Mouse (Mus musculus) lung, adult 18-20 months (tissue): ENCODE measurements around the gene Cdc42bpg.

Experiments
- DNase-seq, 2 experiments: peaks; one replicate each; pipeline ENCODE4 v3.0.0; 2022; ENCODE audit warnings: mixed read lengths in 2 of 2

Gene Cdc42bpg

DNA sequence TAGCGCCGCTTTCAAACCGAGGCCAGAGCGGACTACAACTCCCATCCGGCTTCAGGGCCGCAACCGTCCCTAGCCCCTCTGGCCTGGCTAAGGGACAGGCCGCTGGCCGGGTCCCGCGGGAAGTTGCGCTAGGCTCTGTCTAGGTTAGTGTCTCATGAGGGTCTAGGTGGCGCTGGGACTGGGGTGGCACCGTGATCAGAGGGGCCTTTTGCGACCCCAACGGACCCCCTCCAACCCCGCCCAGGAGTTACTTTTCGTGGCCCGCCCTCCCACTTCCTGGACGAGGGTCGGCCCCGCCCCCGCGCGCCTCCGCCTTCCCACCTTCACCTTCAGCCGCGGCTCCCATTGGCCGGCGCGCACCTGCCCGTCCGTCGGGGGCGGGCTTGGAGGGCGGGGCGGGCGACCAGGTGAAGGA is at the start of gene Cdc42bpg:
Gene Cdc42bpg, plus strand, starts transcription at position 320 of the 415 bp plus-strand sequence.
- DNase-seq = peak; percentile 93 to 95

DNA sequence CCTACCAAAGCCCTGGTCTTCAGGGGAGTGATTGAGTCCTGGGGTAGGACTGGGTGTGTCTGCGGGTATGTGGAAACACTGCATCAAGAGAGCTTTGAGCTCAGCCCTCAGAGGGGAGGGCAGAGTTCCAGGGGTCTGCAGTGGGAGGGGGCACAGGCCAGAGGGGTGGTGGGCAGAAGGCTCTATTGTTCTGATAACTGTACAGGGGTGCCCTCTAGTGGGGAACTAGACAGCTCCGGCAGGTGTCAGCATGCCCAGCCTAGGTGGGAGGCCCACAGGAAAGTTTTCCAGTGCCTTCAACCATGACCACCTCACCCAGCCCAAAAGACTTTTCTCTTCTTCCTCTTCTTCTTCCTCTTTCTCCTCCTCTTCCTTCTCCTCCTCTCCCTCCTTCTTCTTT is 45.8 kb upstream of the Cdc42bpg start:
- no peak for DNase-seq

DNA sequence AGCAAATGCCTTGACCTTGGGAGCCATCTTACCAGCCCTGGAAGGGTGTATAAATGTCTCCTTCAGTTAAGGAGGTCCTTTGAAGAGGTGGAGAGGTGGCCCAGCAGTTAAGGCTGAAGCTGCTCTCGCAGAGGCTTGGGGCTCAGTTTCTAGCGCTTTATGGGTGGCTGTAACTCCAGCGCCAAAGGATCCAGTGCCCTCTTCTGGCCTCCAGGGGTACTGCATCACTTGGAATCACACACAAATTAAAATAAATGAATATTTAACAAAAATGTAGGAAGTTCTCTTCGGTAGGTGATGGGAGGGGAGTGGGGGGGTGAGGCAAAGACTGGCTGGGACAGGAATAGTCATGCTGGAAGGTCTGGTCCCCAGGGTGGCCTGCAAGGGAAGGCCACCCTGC is 45.3 kb upstream of the Cdc42bpg start:
- no peak for DNase-seq

DNA sequence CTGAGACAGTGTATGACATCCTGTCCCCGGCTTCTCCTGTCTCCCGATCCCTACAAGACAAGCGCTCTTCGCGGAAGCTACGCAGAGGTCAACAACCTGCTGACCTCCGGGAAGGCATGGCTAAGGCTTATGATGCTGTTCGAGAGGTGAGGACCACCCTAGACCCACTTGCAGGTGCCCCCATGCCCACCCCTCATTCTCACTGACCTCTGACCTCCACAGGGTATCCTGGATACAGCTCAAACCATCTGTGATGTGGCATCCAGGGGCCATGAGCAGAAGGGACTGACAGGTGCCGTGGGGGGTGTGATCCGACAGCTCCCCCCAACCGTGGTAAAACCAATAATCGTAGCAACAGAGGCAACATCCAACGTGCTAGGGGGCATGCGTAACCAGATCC is 44.9 kb upstream of the Cdc42bpg start:
- no peak for DNase-seq

DNA sequence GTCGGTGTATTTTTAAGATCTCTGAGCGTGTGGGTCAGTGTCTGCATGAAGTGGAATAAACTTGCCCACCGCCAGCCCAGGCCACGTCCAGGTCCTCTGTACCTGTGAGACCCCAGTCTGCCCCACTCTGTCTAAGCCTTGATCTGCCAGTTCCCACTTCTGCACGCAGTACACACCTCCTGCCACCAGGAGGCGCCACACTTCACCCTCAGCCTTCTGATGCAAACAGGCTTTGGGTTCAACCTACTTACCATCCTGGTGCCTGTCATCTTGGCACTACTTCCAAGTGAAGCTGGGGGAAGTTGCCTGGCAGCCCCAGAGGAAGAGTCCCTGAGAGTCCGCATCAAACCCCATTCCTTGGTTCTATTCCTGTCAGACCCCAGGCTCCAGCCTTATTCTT is 44.0 kb upstream of the Cdc42bpg start:
- DNase-seq = peak; percentile 69 to 75

DNA sequence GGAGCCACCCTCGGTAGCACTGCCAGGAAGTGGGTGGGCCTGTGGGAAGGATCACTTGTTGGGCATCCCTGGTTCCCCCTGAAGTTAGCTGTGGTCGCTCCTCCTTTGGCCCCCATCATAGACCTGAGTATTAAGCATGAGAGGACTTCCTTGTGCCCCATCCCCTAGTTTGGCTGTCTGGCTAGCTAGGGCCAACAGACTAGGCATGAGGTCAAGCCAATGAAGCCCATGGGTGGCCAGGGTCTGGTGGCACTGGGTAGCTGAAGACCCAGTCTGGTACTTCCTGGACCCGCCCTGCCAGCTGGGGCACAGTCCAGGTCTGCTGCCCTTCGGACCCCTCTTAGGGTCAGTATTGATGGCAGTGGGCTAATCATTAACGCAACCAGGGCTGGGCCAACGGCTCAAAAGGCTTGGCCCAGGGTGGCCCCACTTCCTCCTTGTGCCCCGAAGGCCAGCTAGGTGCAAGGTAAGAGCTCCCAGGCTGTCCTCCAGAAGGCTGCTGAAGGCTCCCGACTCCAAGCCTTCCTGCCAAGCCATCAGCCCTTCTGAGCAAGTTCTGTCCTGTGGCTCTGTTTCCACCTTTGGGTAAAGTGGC is 43.3 kb upstream of the Cdc42bpg start:
- no peak for DNase-seq

DNA sequence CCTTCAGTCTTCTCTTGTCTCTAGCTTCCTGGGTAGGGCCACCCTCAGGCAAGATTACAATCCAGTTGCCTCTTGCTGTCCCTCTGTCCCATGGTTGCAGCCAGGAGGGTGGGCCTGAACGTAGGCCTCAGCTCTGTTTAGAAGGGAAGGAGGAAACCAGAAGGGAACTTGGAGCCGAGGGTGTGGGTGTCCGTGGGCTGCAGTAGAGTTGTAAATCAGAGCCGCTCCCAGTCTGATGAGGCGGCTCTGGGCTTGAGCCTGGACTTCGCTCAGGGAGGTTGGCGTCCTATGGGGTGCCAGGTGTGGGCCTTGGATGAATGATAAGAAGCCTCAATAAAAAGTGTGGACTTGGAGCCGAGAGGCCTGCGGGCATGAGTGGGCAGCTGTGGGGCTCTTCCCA is 42.1 kb upstream of the Cdc42bpg start:
- DNase-seq = no peak

DNA sequence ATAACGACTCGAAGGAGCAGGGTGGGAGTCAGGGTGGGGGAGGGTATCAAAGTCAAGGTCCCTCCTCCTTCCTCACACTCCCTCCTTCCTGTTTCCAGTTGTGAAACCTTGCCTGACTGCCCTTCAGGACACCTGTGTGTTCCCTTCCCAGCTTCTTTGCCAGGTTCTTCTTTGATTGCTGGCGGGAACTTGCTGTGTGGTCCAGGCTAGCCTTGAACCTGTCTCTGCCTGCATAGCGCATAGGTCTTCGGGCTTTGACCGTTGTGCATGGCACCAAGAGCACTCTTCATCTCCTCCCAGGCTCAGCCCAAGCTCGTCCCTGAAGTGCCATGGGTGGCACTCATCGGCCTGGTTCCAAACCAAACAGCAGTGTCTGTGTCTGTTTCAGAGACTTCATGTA is 41.3 kb upstream of the Cdc42bpg start:
- no peak for DNase-seq

DNA sequence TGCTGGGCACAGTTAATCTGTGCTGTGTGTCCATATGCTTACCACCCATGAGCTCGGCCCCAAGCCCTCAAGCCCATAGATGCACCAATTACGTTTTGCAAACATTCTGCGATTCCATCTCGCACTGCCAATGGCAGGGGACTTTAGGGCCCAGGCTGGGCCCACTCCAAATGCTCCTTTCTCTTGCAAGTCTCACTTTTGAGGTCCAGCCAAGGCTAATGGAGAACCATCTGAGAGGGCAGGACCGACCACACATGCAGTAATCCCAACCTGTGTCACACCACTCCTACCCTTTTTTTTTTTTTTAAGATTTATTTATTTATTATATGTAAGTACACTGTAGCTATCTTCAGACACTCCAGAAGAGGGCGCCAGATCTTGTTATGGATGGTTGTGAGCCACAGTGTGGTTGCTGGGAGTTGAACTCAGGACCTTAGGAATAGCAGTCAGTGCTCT is 40.5 kb upstream of the Cdc42bpg start:
- DNase-seq = no peak

DNA sequence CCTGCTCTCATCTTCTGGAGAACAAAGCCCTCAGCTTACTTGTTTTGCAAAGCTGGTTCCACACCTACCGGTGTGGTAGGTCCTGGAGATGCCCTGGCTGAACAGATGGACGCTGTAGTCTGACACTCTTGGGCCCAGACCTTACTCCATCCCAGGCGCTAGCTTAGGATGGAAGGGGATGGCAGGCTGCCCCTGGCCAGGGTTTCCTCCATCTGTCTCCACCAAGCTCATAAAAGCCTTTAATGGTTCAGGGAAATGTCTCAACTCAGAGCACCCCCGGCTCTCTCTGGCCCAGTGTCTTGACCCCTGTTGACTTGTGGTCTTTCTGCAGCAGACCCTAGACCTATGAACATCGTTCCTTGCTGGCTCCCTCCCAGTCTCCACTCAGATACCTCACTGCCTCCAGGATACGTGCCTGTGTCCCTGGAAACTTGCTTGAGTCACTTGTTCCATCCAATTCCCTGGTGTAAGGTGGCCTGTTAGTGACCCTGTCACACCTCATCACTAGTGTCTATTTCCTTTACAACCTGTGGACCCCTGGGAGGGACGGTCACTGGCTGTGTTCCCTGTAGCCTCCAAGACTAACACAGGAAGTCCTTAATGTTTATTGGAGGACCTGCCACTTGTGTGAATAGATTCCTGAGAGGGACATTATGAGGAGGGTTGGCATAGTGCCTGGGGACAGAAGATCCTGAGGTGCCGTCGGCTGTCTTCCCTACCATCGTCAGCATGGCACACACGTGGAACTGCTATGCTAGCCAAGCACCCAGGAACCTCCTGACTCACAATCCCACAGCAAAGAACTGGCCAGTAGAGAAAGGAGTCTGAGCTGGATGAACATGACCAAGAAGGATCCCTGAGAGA is 38.7 kb upstream of the Cdc42bpg start:
- peak in 1 of 2 experiments; percentile 55 for DNase-seq

DNA sequence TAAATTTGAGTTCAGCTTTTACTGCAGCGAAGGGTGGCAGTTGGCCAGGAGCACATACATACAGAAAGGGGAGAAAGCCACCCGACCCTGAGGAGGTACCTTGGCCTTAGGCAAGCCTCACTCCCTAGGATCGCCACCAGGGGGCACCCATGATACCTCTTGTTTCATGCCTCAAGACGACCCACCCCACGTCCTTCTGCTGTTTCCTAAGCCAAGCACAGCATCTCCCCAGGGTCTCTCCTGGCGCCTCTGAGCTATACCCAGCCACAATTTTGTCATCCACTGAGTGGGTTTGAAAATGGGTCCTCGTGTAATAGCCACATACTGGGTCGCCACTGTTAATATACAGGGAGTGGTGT is 38.1 kb upstream of the Cdc42bpg start:
- DNase-seq = peak; percentile 85 to 88

DNA sequence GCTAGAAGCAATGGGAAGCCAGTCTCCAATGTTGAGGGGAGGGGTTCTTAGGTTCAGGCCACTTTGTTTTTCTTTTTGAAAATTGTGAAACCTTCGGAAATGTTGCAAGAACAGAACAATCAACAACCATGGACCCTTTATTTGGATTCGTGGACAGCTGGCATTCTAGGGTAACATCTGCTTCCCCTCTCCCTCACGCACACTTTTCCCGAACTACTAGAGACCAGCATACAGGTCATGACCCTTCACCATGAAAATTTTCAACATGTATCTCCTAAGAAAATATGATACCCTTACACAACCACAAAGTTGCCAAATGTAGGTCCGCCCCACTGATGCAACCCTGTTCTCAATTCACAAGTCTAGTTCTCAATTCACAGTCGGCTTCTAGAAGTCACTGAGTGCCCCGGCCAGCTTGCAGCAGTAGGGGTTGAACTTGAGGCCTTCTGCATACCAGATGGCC is 37.6 kb upstream of the Cdc42bpg start:
- DNase-seq = peak; percentile 66 to 71

DNA sequence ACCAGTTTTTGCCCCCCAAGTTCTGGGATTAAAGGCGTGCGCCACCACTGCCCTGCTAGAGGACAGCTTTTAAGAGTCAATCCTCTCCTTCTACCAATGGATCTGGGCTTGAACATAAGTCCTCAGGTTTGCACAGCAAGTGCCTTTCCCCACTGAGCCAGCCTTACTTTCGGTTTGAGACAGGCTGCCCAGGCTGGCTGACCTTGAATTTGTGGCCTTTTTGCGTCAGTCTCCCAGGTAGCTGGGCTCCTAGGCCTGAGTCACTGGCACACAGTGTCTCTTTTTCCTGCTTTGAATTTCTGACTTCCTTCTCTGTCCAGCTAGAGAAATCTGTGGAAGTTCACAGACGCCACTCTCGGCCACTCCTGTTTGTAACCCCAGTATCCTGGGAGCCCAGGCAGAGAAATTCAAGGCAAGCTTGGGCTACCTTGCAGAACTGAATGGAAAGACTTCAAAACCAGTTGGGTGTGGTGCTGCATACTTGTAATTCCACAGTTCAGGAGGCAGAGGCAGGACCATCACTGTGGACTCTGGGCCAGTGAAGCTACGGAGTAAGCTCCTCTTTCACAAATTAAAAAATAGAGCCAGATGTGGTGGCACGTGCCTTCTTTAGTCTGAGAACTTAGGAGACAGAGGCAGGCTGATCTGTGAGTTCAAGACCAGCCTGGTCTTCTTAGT is 36.3 kb upstream of the Cdc42bpg start:
- no peak for DNase-seq

DNA sequence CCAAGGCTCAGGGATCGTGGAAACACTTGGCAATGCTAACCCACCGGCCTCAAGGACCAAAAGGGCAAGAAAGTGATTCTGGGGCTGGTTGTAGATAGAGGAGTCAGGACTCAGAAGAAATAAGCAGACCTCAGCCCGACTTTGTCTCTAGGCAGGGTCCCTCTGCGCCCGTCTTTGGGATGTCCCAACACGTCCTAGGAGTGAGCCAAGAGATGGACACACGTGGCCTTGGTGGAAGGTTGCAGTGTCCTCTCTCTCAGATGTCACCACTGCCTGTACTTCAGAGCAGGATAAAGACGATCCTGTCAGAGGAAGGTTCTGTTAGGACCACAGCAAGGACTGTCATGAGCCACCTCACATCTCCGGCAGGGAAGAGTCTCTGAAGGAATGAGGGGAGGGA is 35.6 kb upstream of the Cdc42bpg start:
- DNase-seq = no peak

DNA sequence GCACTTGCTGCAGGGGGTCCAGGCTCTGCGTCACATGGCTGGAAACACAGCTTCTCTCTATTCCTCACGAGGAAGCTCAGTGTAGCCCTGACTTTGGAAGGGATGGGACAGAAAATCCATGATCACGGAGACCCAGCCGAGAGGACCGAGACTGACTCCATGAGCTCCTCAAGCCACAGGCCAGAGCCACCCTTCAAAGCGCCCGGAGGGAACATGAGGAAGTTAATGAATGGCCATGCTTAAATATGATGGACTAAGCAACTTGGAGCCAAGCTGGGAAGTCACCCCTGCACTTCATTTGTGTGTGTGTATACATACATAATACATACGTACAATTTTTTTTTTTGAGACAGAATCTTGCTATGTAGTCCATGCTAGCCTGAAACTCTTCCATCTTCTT is 35.0 kb upstream of the Cdc42bpg start:
- DNase-seq = no peak

DNA sequence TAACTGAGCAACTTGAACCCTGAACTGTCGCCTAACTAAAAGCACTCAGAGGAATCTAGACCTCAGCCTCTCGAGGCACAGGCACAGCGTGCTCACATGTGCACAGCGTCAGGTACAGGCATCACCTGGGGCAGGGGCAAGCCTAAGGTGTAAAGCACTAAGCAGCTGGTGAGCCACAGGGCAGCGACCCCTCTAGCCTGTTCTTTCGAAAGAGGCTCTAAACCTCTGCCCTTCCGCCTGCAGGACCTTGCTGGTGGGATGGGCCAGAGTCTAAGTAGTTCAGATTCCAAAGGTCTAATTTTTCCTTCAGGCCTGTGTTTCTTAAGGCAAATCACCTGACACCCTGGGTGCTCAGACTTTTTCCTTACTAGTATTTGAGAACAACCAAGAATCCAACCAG is 34.2 kb upstream of the Cdc42bpg start:
- DNase-seq = no peak

DNA sequence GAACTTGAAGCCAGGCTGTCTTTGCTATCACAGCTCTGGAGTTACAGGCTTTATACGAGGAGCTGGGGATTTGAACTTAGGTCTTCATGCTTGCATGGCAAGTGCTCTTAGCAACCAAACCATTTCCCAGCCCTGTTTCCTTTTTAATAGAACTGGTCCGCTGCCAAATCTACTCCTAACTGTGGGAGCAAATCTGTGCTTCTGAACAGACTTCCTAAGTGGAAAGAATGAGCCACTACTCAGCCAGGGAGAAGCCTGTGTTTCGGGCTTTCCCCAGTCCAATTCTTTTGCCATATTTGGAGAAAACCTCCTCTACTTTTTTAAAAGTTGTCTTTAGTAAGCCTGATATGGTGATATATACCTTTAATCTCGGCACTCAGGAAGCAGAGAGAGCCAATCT is 33.5 kb upstream of the Cdc42bpg start:
- no peak for DNase-seq

DNA sequence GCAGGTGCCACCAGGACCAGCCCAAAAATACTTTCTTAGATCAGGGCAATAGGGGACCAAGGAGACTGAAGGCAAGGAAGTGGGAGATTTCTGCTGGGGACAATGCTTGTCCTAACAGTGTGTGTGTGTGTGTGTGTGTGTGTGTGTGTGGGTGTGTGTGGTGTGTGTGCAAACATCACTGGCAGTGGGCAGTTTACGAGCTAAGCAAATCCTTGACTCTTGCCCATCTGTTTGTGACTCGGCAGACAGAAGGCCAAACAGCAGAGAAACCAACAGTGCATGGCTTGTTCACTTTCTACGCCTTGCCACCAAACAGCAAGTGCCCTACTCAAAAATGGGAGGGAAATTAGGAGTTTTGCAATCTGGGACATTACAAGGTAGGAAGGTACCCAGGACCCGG is 32.7 kb upstream of the Cdc42bpg start:
- DNase-seq = no peak

DNA sequence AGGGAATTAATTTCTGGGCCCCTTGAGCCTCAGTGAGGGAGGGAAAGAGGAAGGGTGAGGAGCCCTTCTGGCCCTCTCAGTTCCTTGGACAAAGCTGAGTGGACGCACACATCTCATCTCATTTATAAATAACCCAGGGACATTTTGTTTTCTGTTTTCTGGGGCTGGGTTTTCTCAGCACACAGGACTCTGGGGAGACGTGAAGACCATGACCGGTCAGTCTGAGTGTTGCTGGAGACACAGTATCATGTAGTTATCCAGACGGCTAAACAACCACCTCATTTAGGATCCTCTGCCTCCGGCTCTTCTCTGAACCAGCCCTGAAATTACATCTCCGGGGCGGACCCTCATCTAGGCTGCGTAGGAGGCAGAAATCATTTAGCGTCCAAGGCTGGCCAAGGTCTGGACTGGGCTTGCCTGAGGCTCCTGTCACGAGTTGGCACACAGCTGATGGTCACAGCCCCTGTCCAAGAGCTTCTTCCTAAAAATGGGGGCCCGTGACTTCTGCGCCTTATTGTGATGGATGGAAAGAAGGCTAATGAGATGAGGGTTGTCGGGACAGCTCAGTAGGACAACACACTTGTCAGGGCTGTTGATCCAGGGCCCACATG is 32.2 kb upstream of the Cdc42bpg start:
- DNase-seq = peak in 1 of 2 experiments; percentile 40

DNA sequence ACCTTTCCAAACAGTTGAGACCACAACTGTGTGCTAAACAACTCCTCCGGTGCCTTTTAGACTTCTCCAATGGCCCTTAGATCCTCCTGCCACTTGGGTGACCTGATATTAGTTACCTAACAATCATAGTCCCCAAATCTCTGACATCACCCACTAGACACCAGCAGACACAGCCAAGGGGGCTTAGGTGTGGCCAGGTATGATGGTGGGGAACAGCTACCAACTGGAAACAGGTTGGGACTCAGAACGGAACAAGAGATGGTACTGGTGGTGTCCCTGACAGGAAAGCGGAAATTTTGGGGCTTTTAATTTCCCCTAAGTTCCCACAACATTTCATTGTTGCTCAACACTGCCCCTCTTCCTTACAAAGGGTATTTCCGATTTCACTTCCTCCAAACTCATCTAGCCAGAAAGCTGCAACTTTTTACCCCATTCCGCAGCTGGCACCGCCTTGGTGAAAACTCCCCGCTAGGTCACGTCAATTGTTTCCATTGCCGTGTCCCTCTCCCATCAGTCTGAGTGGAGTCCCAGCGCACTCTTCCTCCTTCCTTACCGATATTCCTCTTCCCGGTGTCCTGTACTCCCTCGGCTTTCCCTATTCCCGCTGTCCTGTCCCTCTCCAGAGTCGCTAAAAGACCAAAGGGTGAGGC is 30.4 kb upstream of the Cdc42bpg start:
- peak; percentile 62 to 73 for DNase-seq

DNA sequence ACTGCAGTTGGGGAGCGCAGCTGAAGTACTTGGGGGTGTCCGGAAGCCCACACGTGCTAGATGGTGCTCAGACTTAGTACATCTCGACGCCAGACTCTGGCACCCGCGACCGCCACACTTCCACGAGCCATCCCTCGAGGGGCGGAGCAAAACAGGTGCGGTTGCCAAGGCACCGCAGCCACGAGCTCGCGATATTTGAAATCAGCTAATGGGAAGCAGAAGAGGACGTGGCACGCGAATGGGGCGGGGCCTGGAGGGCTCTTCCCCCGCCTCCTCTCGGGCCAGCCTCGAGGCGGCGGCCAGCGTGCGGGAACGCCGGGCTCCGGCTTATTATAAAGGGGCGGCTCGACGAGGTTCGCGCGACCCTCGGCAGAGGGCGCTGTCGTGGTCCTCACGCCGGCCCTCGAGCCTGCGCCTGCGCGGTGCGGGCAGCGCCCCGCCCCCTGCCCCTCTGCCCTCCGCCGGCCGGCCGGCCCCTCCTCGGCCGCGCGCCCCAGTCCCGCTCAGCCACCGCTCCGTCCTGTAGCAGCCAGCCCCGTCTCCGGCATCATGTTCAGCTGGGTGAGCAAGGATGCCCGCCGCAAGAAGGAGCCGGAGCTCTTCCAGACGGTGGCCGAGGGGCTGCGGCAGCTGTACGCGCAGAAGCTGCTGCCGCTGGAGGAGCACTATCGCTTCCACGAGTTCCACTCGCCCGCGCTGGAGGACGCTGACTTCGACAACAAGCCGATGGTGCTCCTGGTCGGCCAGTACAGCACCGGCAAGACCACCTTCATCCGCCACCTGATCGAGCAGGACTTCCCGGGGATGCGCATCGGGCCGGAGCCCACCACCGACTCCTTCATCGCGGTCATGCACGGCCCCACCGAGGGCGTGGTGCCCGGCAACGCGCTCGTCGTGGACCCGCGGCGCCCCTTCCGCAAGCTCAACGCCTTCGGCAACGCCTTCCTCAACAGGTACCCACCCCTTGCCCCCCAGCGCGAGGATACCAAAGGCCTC is 29.5 kb upstream of the Cdc42bpg start, which contains the start of gene Ehd1:
Gene Ehd1, plus strand, starts transcription at position 300 of the 996 bp plus-strand sequence.
- DNase-seq = peak; percentile 98 to 99
